In the genomic region with DNA sequence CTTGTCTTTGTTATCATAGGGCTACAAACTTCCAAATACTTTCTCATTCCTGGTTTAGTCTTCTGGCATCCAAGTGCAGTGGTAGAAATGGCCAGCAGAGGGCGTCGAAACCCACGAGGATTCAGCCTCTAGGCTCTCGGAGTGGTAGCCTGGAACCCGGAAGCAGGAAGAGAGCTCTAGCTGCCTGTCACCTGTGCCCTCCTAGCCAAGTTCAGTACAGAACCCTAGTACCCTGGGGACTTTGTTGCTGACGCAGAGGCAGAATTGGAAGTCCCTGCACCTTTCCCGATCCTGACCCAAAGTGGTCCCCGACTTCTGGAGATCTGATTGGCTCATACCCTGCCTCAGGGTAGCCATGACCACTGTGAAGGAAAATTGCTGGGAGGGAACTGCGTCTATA, we compare ENCODE assay signal across 7 mouse cellular contexts. TPM values are rescaled to one million over a fixed set of nuclear protein-coding genes. Genes with fewer than 3 reads are reported as not detected.
DNase-seq lines count a peak whose midpoint lies in the region; ATAC-seq lines count a peak whose summit lies in the region.

No protein-coding gene starts in this region.

- H3K27ac ChIP-seq in intestine, embryonic 16.5 days (ENCODE audit: low read length), result peak overlapping the region; percentile 51
- no peak overlapping the region for H3K27ac ChIP-seq in midbrain, embryonic 11.5 days (ENCODE audit: low read depth, low read length)

- H3K9ac ChIP-seq in intestine, embryonic 16.5 days (ENCODE audit: low read depth, low read length), result peak overlapping the region; percentile 66
- no peak overlapping the region for H3K9ac ChIP-seq in midbrain, embryonic 11.5 days (ENCODE audit: low read length)

- intact Hi-C loops in left cerebral cortex, postnatal 36 days (cut with DNase I), result loop anchor here (2.0 to 10.0 kb wide), 2 partner anchors 154 to 340 kb away; no protein-coding TSS in a partner anchor

- no peaks in the 10 kb centered on the region for H3K4me1 ChIP-seq in intestine, embryonic 16.5 days (ENCODE audit: control insufficient read depth, insufficient read depth, low read length)
- H3K4me1 ChIP-seq in midbrain, embryonic 11.5 days (ENCODE audit: control insufficient read depth, insufficient read depth, low read length), result no peaks in the 10 kb centered on the region

- H3K4me3 ChIP-seq in intestine, embryonic 16.5 days (ENCODE audit: low read length), result peak overlapping the region; percentile 38
- peak overlapping the region; percentile 9 for H3K4me3 ChIP-seq in midbrain, embryonic 11.5 days (ENCODE audit: low read depth, low read length)

- H3K27me3 ChIP-seq in intestine, embryonic 16.5 days (replicated peaks; ENCODE audit: control insufficient read depth, insufficient read depth, low read length), result no peaks in the 10 kb centered on the region
- H3K27me3 ChIP-seq in midbrain, embryonic 11.5 days (ENCODE audit: control insufficient read depth, insufficient read depth, low read length), result no peaks in the 10 kb centered on the region

- H3K36me3 ChIP-seq in intestine, embryonic 16.5 days (ENCODE audit: control insufficient read depth, insufficient read depth, low read length), result no peaks in the 10 kb centered on the region
- H3K36me3 ChIP-seq in midbrain, embryonic 11.5 days (ENCODE audit: control insufficient read depth, insufficient read depth, low read length), result no peaks in the 10 kb centered on the region

- no peaks in the 10 kb centered on the region for H3K9me3 ChIP-seq in intestine, embryonic 16.5 days (ENCODE audit: control insufficient read depth, low read length)
- H3K9me3 ChIP-seq in midbrain, embryonic 11.5 days (ENCODE audit: control insufficient read depth, low read length), result no peaks in the 10 kb centered on the region

- DNase-seq in adrenal gland, adult 8-10 months, result peak; percentile 78
- DNase-seq in embryo, embryonic 9.5 days (ENCODE audit: extremely low spot score), result peak; percentile 82
- peak; percentile 70 to 83 for DNase-seq in gastrocnemius, postnatal 4 days (ENCODE audit: low spot score in 2 of 2)
- peak; percentile 78 to 80 for DNase-seq in left cerebral cortex, postnatal 36 days (ENCODE audit: low spot score in 2 of 2)
- peak; percentile 99 for DNase-seq in midbrain, embryonic 11.5 days (ENCODE audit: low spot score, missing footprints)
- DNase-seq in skeletal muscle tissue, adult 2 months (ENCODE audit: low read depth, low spot score), result peak; percentile 65

- WGBS in intestine, embryonic 16.5 days, result 11% methylated on average over 9 of the region's 9 CpGs
- WGBS in midbrain, embryonic 11.5 days, result 14% methylated on average over 9 of the region's 9 CpGs

- H3K4me2 ChIP-seq in intestine, embryonic 16.5 days (ENCODE audit: low read depth, low read length), result peak overlapping the region; percentile 55
- H3K4me2 ChIP-seq in midbrain, embryonic 11.5 days, result peak overlapping the region; percentile 30

- peak; percentile 94 for ATAC-seq in intestine, embryonic 16.5 days
- peak; percentile 87 for ATAC-seq in midbrain, embryonic 11.5 days (ENCODE audit: low FRiP score)

RNA-seq across cellular contexts. Expression of gene Cmip, which starts 32.2 kb away (rescaled TPM):
- total RNA-seq in adrenal gland, adult 8-10 months (2022), result 100 to 1,000 TPM; 134 to 141 (median 137) TPM
- total RNA-seq in gastrocnemius, postnatal 4 days (2021), result 10 to 100 TPM; 39.1 to 40.7 TPM
- polyA plus RNA-seq in intestine, embryonic 16.5 days (2015; fragmentation: Nextera tagmentation; extraction: Ambion mirVana), result 16.7 and 16.8 TPM in 2 replicates
- total RNA-seq in left cerebral cortex, postnatal 36 days (2021), result 100 to 1,000 TPM; 333 to 339 TPM
- polyA plus RNA-seq in midbrain, embryonic 11.5 days (2014; fragmentation: Nextera tagmentation; extraction: Ambion mirVana), result 23.7 and 28.5 TPM in 2 replicates
